Mouse (Mus musculus): ENCODE results near the gene Fam83d. TPM values are rescaled to one million over a fixed set of nuclear protein-coding genes. Genes with fewer than 3 reads are reported as not detected.

Gene Fam83d
- total and polyA plus RNA-seq, 3 experiments = 3.4 to 9.6 (median 6.1) TPM

DNA sequence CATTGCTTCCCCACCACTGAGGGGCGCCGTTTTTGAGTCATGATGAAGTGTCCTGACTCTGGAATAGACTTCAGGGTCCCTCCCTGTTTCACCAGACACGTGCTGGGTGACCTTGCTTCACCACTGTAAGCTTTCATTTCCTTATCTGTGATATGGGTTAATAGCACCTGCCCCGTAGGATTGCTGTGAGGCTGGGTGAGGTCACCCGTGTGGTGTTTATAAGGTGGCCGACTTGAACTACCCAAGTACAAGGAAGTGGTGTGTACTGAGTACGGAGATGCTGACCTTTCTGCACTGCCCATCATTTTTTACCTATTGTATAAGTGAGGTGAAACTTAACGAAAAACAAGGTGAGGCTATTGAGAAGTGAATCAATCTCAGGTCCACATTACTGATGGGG lies 35.7 kb downstream of the Fam83d start:
- ATAC-seq (ENCODE audit: extremely low read depth, insufficient number of reproducible peaks, low FRiP score, poor library complexity, severe bottlenecking) = no peak
- Histone ChIP-seq H3K9me3 (replicated peaks) (no peaks in the 10 kb centered on the region), H3K27me3 (ENCODE audit: insufficient read depth, low read length) (no peaks in the 10 kb centered on the region), H3K36me3 (replicated peaks) (peaks cover 88% of the 10 kb centered on the region), H3K4me3 (ENCODE audit: low read depth, low read length) (no peak overlapping the region), H3K4me1 (ENCODE audit: insufficient read depth, low read depth, low read length) (peaks cover 4% of the 10 kb centered on the region; the same call in 1 of the 2 replicates)
- no peak for TF ChIP-seq GATA2 (IDR thresholded peaks at IDR 0.05; ENCODE audit: borderline replicate concordance, low read depth, low read length)
- TF ChIP-seq CTCF (IDR thresholded peaks at IDR 0.05; ENCODE audit: low read depth, low read length) = no peak
- TF ChIP-seq POLR2AphosphoS5 (IDR thresholded peaks at IDR 0.05; ENCODE audit: insufficient replicate concordance, low read depth, low read length) = no peak
- no peak for TF ChIP-seq TAL1 (conservative IDR thresholded peaks at IDR 0.05; ENCODE audit: low read depth, low read length)
- TF ChIP-seq GATA1 (IDR thresholded peaks at IDR 0.05; ENCODE audit: borderline replicate concordance, low read length) = no peak
- no peak for DNase-seq (ENCODE audit: low spot score)

DNA sequence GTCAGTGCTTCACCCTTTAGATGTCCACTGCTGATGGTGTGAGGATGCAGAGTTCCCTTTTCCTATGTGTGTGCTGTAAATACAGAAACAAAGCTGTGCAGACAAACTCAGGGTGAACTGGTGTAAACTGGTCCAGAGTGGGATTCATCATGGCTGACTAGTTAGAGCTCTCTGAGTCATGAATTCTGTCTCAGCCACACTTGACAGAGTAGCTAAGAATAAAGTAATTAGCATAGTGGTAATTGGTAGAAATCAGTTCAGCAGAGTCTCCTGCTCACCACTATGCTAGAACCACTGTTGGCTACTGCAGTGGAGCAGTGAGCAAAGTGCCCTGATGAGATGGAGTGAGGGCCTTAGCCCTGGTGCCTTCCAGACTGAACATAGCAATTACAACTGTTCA lies 47.8 kb downstream of the Fam83d start:
- TF ChIP-seq POLR2AphosphoS5 (IDR thresholded peaks at IDR 0.05; ENCODE audit: insufficient replicate concordance, low read depth, low read length) (no peak), TAL1 (conservative IDR thresholded peaks at IDR 0.05; ENCODE audit: low read depth, low read length) (no peak), GATA2 (IDR thresholded peaks at IDR 0.05; ENCODE audit: borderline replicate concordance, low read depth, low read length) (no peak), GATA1 (IDR thresholded peaks at IDR 0.05; ENCODE audit: borderline replicate concordance, low read length) (no peak)
- Histone ChIP-seq H3K4me1 (ENCODE audit: insufficient read depth, low read depth, low read length) (no peaks in the 10 kb centered on the region), H3K36me3 (replicated peaks) (peaks cover 82% of the 10 kb centered on the region), H3K27me3 (ENCODE audit: insufficient read depth, low read length) (no peaks in the 10 kb centered on the region), H3K9me3 (replicated peaks) (no peaks in the 10 kb centered on the region), H3K4me3 (ENCODE audit: low read depth, low read length) (no peak overlapping the region)
- no peak for DNase-seq (ENCODE audit: low spot score)
- no peak for ATAC-seq (ENCODE audit: extremely low read depth, insufficient number of reproducible peaks, low FRiP score, poor library complexity, severe bottlenecking)

DNA sequence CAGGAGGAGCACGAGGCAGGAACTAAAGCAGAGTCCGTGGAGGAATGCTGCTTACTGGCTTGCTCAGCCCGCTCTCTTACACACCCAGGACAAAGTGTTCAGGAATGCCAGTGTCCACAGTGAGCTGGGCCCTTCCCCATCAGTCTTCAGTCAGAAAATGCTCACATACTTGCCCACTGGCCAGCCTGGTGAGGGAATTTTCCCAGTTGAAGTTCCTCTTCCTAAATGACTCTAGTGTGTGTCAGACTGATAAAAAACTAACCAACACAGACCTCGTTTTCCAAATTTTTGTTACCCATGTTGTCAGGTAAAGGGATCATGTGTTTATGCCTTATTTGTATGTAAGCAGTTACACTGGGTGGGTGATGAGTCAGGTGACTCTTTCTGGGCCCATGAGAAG lies 48.3 kb downstream of the Fam83d start:
- H3K36me3 ChIP-seq (replicated peaks) = peaks cover 85% of the 10 kb centered on the region
- no peaks in the 10 kb centered on the region for H3K27me3 ChIP-seq (ENCODE audit: insufficient read depth, low read length)
- no peak for TF ChIP-seq POLR2AphosphoS5 (IDR thresholded peaks at IDR 0.05; ENCODE audit: insufficient replicate concordance, low read depth, low read length)
- TF ChIP-seq TAL1 (conservative IDR thresholded peaks at IDR 0.05; ENCODE audit: low read depth, low read length) = no peak
- no peak for TF ChIP-seq CTCF (IDR thresholded peaks at IDR 0.05; ENCODE audit: low read depth, low read length)
- TF ChIP-seq GATA1 (IDR thresholded peaks at IDR 0.05; ENCODE audit: borderline replicate concordance, low read length) = no peak
- no peak for TF ChIP-seq GATA2 (IDR thresholded peaks at IDR 0.05; ENCODE audit: borderline replicate concordance, low read depth, low read length)
- H3K4me1 ChIP-seq (ENCODE audit: insufficient read depth, low read depth, low read length) = no peaks in the 10 kb centered on the region
- no peaks in the 10 kb centered on the region for H3K9me3 ChIP-seq (replicated peaks)
- H3K4me3 ChIP-seq (ENCODE audit: low read depth, low read length) = no peak overlapping the region
- ATAC-seq (ENCODE audit: extremely low read depth, insufficient number of reproducible peaks, low FRiP score, poor library complexity, severe bottlenecking) = no peak
- no peak for DNase-seq (ENCODE audit: low spot score)

DNA sequence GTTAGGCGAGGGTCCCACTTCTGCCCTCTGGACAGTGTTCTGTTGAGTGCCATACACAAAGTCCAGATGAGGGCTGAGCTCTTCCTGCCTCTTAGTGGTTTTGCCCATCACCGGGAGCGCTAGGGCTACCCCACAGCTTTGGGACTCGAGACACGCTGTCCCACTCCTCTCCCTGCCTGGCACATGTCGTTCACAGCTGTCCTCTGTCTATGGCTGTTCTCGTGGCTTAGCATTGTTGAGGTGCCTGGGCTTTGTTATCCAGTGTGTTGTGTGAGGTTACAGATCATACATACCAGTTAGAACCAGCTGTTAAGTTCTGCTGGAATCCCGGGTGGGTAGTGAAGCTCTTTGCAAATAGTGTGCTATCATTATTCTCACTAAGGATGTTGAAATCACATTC lies 49.8 kb downstream of the Fam83d start:
- Histone ChIP-seq H3K27me3 (ENCODE audit: insufficient read depth, low read length) (no peaks in the 10 kb centered on the region), H3K9me3 (replicated peaks) (no peaks in the 10 kb centered on the region), H3K36me3 (replicated peaks) (peaks cover 89% of the 10 kb centered on the region), H3K4me1 (ENCODE audit: insufficient read depth, low read depth, low read length) (no peaks in the 10 kb centered on the region), H3K4me3 (ENCODE audit: low read depth, low read length) (no peak overlapping the region)
- DNase-seq (ENCODE audit: low spot score) = no peak
- no peak for ATAC-seq (ENCODE audit: extremely low read depth, insufficient number of reproducible peaks, low FRiP score, poor library complexity, severe bottlenecking)
- no peak for TF ChIP-seq GATA2 (IDR thresholded peaks at IDR 0.05; ENCODE audit: borderline replicate concordance, low read depth, low read length)
- TF ChIP-seq CTCF (IDR thresholded peaks at IDR 0.05; ENCODE audit: low read depth, low read length) = no peak
- no peak for TF ChIP-seq POLR2AphosphoS5 (IDR thresholded peaks at IDR 0.05; ENCODE audit: insufficient replicate concordance, low read depth, low read length)
- TF ChIP-seq GATA1 (IDR thresholded peaks at IDR 0.05; ENCODE audit: borderline replicate concordance, low read length) = no peak
- no peak for TF ChIP-seq TAL1 (conservative IDR thresholded peaks at IDR 0.05; ENCODE audit: low read depth, low read length)

DNA sequence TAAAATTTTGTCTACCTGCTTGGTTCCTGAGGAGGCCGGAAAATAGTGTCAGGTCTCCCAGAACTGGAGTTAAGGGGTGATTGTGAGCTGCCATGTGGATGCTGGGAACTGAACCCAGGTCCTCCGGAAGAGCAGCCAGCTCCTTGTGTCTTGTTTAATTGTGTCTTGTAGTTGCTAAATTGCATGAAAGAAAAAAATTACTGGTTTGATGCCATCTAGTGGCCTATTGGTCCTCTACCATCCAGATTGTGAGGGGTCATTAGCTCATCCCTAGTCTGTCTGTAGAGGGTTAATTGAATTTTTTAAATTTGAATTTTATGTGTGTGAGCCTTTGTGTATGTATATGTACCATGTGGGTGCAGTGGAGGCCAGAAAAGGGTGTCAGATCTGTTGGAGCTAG lies 60.2 kb downstream of the Fam83d start:
- H3K4me3 ChIP-seq (ENCODE audit: low read depth, low read length) = no peak overlapping the region
- ATAC-seq (ENCODE audit: extremely low read depth, insufficient number of reproducible peaks, low FRiP score, poor library complexity, severe bottlenecking) (no peak; the same call in 1 of the 2 replicates), DNase-seq (ENCODE audit: low spot score) (no peak)
- no peaks in the 10 kb centered on the region for H3K4me1 ChIP-seq (ENCODE audit: insufficient read depth, low read depth, low read length)
- no peaks in the 10 kb centered on the region for H3K9me3 ChIP-seq (replicated peaks)
- H3K27me3 ChIP-seq (ENCODE audit: insufficient read depth, low read length) = no peaks in the 10 kb centered on the region
- peaks cover 98% of the 10 kb centered on the region for H3K36me3 ChIP-seq (replicated peaks)
- TF ChIP-seq GATA2 (IDR thresholded peaks at IDR 0.05; ENCODE audit: borderline replicate concordance, low read depth, low read length) = no peak
- no peak for TF ChIP-seq CTCF (IDR thresholded peaks at IDR 0.05; ENCODE audit: low read depth, low read length)
- no peak for TF ChIP-seq POLR2AphosphoS5 (IDR thresholded peaks at IDR 0.05; ENCODE audit: insufficient replicate concordance, low read depth, low read length)
- TF ChIP-seq TAL1 (conservative IDR thresholded peaks at IDR 0.05; ENCODE audit: low read depth, low read length) = no peak
- no peak for TF ChIP-seq GATA1 (IDR thresholded peaks at IDR 0.05; ENCODE audit: borderline replicate concordance, low read length)

DNA sequence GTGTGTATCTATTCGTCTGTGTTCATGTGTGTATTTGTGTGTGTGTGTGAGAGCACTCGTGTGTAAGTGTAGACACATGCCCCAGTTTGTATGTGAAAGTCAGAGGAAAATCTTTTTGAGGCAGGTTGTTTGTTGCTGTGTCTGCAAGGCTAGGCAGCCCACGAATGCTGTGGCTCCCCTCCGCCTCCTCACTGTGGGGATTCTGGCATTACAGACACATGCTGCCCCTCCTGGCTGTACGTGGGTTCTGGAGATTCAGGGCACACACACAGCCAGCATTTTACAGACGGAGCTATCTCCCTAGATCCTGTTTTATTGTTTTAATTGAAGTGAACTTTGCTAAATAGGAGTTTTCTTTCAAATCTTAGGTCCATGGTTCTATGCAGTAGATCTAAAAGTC lies 61.9 kb downstream of the Fam83d start:
- ATAC-seq (ENCODE audit: extremely low read depth, insufficient number of reproducible peaks, low FRiP score, poor library complexity, severe bottlenecking) (no peak), DNase-seq (ENCODE audit: low spot score) (no peak)
- no peak overlapping the region for H3K4me3 ChIP-seq (ENCODE audit: low read depth, low read length)
- H3K27me3 ChIP-seq (ENCODE audit: insufficient read depth, low read length) = no peaks in the 10 kb centered on the region
- no peak for TF ChIP-seq POLR2AphosphoS5 (IDR thresholded peaks at IDR 0.05; ENCODE audit: insufficient replicate concordance, low read depth, low read length)
- no peak for TF ChIP-seq GATA2 (IDR thresholded peaks at IDR 0.05; ENCODE audit: borderline replicate concordance, low read depth, low read length)
- no peak for TF ChIP-seq TAL1 (conservative IDR thresholded peaks at IDR 0.05; ENCODE audit: low read depth, low read length)
- no peak for TF ChIP-seq CTCF (IDR thresholded peaks at IDR 0.05; ENCODE audit: low read depth, low read length)
- no peak for TF ChIP-seq GATA1 (IDR thresholded peaks at IDR 0.05; ENCODE audit: borderline replicate concordance, low read length)
- no peaks in the 10 kb centered on the region for H3K9me3 ChIP-seq (replicated peaks)
- peaks cover 98% of the 10 kb centered on the region for H3K36me3 ChIP-seq (replicated peaks)
- H3K4me1 ChIP-seq (ENCODE audit: insufficient read depth, low read depth, low read length) = no peaks in the 10 kb centered on the region

Data from G1E (cell line).